In genomic region chr13:49771536-49771935, GRCm38 (mm10) we compare ENCODE assay signal across 26 mouse cellular contexts. TPM values are rescaled to one million over a fixed set of nuclear protein-coding genes. Genes with fewer than 3 reads are reported as not detected.
"Had no signal": no experiment of that assay in that cellular context is flagged by ENCODE, and none has a peak within 500 bp of the region (broad histone marks: within the 10 kb centered on the region; RNA-seq: fewer than 3 reads in every experiment).

No protein-coding gene starts in this region.

RNA-seq across cellular contexts. Expression of gene Gm30302, which starts 27.3 kb away (rescaled TPM):
- total RNA-seq: forebrain, postnatal 0 days; gastrocnemius, adult 18-20 months; gastrocnemius, adult 2 months; gastrocnemius, adult 8-10 months; gastrocnemius, postnatal 10 days; gastrocnemius, postnatal 14 days; gastrocnemius, postnatal 25 days; gastrocnemius, postnatal 36 days; gastrocnemius, postnatal 4 days; granulocyte monocyte progenitor cell, adult 5-6 weeks had no signal
- polyA plus RNA-seq: cortical plate, adult 2 months; embryonic facial prominence, embryonic 10.5 days; embryonic facial prominence, embryonic 11.5 days; embryonic facial prominence, embryonic 12.5 days; embryonic facial prominence, embryonic 13.5 days; embryonic facial prominence, embryonic 14.5 days; embryonic facial prominence, embryonic 15.5 days; erythroblast, embryonic 14.5 days; forebrain, embryonic 10.5 days; forebrain, embryonic 11.5 days; forebrain, embryonic 12.5 days; forebrain, embryonic 13.5 days; forebrain, embryonic 14.5 days; forebrain, embryonic 15.5 days; forebrain, embryonic 16.5 days; forebrain, postnatal 0 days; frontal cortex, adult 2 months had no signal
